Mouse (Mus musculus) liver, postnatal 0 days (tissue): ENCODE measurements around the gene Edc3.

Experiments
- CTCF ChIP-seq: sonication (generic); IDR thresholded peaks from 2 replicates; pipeline ENCODE4 v1.5.1; 2016; ENCODE audit warnings: antibody characterized with exemption, low read depth
- EP300 ChIP-seq: IDR thresholded peaks from 2 replicates; pipeline ENCODE4 v1.6.1; 2016; ENCODE audit warnings: antibody characterized with exemption, low read depth, mild to moderate bottlenecking

DNA sequence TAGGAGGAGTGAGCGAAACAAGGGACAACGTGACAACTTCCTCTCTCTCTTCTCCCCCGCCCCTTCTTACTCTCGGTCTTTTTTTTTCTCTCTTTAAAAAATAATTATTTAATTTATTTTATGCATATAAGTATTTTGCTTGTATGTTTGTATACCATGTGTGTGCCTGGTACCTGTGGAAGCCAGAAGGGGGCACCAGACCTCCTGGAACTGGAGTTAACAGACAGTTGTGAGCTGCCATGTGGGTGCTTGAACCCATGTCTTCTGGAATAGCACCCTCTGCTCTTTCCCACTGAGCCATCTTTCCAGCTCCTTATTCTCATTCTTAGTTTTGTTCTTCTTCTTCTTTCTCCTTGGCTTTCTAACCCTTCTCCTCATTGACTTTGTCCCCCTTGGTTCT, 49.4 kb upstream of the Edc3 start:
- no peak for TF ChIP-seq EP300
- peak; percentile 39 for TF ChIP-seq CTCF
